Mouse (Mus musculus) adrenal gland (tissue): Measurements from ENCODE around the gene Smbd1.

Experiments
- intact Hi-C: fragments of 180-260 bp; cut with DNase I; formaldehyde crosslinking; loops from one replicate; pipeline ENCODE4 v1.15.1; 2025

The Smbd1 gene

DNA sequence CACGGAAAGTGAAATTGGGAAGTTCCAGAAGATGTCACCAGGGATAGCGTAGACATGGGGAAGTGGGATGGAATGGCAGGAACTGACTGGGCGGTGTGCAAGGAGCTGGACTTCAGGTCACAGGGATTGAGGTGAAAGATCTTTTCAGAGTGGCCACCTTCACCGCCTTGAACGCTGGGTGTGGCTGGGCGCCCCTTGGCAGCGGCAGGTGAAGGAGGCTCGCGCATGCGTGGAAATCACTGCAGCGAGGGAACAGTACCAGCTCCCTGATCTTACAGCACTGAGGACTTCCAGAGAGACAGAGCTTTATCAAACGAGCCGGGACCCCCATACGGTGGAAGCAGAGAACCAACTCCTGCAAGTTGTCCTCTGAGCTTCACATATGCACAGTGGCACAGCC is 4.3 kb upstream of the Smbd1 start:
- intact Hi-C loops = loop anchor here (5.0 kb wide), 1 partner anchor 78 kb away; no protein-coding TSS in a partner anchor

DNA sequence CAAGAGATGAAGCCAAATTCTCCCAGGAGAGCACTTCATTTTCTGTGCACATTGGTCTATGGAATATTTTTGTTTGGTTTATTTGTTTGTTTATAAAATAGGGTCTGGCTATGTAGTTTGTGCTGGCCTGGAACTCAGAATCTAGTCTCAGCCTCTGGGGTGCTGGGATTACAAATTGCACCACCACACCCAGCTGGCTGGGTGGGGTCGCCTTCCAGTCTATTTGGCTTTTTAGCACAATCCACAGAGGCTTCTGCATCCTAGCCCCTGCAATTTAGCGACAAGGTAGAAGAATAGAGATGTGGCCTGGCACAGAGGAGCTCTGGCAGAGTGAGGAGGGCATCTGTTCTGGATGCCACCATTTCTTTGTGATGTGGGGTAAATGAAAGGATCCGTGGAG is 3.5 kb upstream of the Smbd1 start:
- intact Hi-C loops = loop anchor here (5.0 kb wide), 1 partner anchor 79 kb away; no protein-coding TSS in a partner anchor

DNA sequence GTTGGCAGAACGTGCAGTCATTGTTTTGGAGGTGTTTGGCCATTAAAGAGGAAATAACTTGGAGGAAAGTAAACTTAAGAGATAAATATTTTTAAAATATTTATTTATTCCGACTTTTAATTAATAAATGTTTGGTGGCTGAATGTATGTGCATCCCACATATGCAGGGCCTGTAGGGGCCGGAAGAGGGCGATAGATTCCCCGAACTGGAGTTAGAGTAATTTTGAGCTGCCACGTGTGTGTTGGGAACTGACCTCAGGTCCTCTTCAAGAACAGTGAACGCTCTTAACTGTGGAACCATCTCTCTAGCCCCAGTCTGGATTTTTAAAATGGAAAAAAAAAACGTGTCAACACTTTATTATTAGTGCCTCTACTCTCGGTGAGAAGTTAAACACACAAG is 3.1 kb upstream of the Smbd1 start:
- intact Hi-C loops = loop anchor here (5.0 kb wide), 1 partner anchor 79 kb away; no protein-coding TSS in a partner anchor

GRCm38 (mm10) chr16:32812888-32813361 is 2.6 kb upstream of the Smbd1 start:
- intact Hi-C loops = loop anchor here (5.0 kb wide), 1 partner anchor 79 kb away; no protein-coding TSS in a partner anchor

DNA sequence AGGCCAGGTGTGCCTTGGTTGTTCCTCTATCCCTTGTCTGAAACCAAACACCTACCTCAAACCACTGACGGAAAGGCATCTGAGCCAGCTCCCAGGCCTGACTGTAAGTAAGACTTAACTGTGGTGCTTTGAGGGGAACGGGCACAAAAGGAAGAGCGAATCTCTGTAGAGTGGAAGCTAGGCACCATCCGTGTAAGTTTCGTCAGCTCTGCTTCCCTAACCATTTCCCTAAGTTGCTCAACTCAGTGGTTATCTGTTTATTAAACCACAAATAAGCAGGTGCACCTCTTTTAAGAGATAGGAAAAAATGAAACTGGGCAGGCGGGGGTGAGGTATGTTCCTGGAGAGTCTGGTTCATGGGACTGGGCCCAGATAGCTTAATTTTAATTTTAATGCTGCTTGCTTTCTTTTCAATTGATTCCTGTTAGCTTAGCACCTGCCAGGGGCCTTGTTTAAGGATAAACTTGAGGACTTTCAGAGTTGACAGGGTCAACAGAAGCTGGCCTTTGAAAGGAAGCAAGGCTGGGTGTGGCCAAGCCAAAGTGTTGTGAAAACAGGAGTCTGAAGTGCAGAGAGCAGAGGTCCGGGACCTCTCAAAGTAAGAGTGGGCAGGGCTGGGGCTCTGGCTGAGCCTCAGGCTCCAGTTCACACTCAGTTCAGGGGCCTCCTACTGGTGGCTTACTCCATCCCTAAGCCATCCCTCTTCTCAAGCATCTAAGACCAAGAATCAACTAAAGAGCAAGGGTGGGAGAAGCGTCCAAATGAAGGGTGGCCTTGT is 2.7 kb downstream of the Smbd1 start:
- intact Hi-C loops = no loop called here

DNA sequence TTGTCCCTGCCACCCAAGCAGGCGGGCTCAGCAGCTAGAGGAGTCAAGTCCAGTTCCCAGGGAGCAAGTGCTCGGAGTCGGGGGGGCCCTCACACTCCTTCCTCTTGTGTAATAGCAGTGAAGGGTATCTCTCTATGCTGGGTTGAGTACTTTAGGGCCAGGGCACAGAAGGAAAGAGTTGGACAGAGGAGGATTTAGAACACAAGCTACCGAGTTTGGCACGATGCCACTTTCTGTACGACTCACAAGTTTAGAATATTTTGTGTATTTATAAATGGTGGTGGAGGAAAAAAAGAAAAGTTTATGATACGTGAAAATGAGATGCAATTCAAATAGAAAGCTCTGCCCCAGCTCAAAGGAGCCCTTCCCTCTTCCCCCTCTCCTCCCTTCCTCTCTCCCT is 5.1 kb downstream of the Smbd1 start:
- intact Hi-C loops = no loop called here

DNA sequence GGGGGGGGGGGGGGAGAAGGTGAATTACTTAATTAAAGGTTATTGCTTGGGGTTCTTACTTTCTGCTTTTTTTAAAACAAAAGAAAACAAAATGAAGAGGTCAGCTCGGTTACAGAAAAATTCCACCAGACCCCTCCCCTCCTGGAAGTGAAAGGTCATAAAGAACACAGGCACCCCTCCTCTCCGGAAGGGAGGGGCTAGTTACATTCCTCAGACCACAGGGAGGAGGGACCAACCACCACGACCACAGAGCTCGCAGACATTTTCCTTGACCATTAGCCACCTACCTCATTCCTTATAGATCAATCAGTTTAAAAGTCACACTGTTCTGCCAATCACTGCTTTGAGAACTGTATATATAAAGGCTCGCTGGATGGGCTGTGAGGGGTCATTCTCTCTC is 6.4 kb downstream of the Smbd1 start:
- intact Hi-C loops = no loop called here

DNA sequence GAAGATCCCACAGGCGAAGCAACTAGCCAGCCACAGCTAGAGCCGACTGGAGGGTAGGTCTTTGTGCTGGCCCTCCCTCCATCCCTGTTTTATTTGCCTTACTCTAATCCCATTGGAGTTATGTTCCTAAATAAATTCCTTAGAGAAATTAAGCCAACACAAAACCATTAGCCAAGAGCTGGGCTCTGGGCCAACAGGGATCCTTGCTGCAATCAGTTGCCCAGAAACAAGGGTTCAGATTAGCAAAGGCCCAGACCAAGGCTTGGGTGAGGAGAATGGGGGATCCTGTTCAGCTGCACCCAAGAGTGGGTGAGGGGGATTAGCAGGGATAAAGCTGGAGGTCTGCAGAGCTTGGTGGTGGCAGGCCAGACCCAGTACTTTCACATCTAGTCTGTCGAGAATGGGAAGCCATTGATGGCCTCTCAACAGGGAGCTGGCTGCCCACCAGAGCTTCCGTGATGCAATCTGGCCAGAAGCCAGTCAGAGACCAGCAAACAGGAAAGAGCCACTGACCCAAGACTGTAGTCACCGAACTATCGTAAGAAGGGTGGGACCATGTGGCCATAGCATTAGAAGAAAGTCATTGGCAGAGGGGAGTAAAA is 6.9 kb downstream of the Smbd1 start:
- intact Hi-C loops = no loop called here

GRCm38 (mm10) chr16:32797426-32797689 is 12.9 kb downstream of the Smbd1 start, which contains the start of gene Muc20:
Gene Muc20, minus strand, starts transcription at chr16:32797435.
- intact Hi-C loops = no loop called here

GRCm38 (mm10) chr16:32796676-32797425 is 13.4 kb downstream of the Smbd1 start:
- intact Hi-C loops = no loop called here

DNA sequence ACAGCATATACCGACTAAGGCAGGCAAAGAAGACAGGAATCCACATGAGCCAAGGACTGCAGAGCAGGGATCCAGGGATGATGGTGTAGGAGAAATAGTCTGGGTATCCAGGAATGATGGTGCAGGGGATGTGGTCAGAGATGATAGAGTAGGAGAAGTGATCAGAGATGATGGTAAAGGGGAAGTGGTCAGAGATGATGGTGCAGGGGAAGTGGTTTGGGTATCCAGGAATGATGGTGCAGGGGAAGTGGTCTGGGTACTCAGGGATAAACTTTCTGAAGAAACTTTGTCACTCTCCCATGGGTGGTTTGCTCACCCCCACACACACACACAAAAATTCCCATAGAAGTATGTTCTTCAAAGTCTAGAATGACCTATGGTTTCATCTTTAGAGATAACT is 15.1 kb downstream of the Smbd1 start:
- intact Hi-C loops = no loop called here

- intact Hi-C loops = no loop called here
Observed at GRCm38 (mm10) chr16:32790056-32790455, 20.2 kb downstream of the Smbd1 start.

DNA sequence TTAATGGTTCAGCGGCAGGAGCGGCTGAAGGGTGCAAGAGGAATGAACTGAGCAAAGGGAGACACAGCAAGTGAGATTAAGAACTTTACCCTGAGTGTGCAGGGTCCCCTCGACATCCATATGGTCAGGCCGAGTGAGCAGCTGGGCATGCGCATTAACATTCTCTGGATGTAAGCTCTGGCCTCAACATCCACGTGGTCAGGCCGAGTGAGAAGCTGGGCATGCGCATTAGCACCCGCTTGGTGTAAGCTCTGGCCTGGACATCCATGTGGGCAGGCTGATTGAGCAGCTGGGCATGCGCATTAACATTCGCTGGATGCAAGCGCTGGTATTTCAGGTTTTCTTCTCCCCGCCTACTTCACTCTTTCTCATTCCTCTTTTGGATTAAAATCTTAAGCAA is 25.4 kb downstream of the Smbd1 start:
- intact Hi-C loops = no loop called here

- intact Hi-C loops = no loop called here
Observed at GRCm38 (mm10) chr16:32783324-32784062, 26.8 kb downstream of the Smbd1 start.

DNA sequence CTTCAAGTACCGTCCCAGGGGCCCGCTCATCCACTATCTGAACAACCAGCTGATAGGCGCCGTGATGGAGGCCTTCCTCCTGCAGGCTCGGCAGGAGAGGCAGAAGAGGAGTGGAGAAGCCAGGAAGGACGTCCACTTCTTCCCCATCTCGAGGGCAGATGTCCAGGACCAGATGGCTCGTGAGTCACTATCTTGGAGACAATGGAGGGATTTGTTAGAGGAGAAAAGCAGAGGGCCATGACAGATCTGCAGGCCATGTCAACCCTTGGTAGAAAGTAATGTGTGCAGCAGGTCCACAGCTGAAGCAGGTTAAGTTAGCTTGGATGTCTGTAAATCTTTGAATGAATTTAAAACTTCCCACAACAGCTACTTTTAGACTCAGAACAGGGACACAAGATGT is 31.3 kb downstream of the Smbd1 start:
- intact Hi-C loops = no loop called here

DNA sequence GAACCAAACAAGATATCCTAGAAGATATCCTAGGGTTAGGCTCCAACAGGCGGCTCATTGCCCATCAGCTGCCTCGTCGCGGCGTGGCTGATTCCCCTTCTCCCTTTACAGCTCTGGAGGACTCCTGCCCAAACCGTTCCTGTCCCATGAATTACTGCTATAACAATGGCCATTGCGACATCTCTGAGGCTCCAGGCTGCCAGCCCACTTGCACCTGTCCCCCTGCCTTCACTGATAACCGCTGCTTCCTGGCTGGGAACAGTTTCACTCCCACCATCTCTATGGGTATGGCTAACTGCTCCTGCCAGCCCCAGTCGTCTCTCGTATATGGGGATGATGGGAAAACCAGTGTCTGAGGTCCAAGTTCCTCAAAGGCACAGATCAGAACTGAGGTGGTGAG is 33.6 kb downstream of the Smbd1 start:
- intact Hi-C loops = no loop called here

GRCm38 (mm10) chr16:32766904-32767303 is 43.4 kb downstream of the Smbd1 start:
- intact Hi-C loops = no loop called here

- intact Hi-C loops = no loop called here
Observed at GRCm38 (mm10) chr16:32764961-32765360, 45.3 kb downstream of the Smbd1 start.

- intact Hi-C loops = no loop called here
Observed at GRCm38 (mm10) chr16:32764550-32764949, 45.7 kb downstream of the Smbd1 start.
